ENCODE assay signal across 22 mouse cellular contexts in the genomic region with DNA sequence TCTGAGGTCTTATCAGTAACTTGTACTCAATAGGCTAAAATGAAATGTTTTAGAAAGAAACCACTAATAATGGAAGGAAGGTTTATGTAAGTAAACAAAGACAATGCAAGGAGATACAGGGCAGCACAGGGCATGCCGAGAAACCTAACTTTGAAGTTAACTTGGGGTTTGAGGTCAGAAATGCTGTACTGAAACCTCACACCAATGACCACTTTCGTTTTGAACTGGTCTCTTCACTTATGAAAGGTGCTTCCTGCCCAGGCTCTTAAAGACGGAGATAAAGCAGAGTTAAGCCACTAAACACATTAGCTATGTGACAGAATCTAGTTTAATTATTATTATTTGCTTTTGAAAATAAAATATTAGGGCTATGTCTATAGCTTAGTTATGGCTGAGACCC.
DNase-seq lines count a peak whose midpoint lies in the region; ATAC-seq and TF ChIP-seq lines count a peak whose summit lies in the region.
"Had no signal": no experiment of that assay in that cellular context is flagged by ENCODE, and none has a peak within 500 bp of the region (broad histone marks: within the 10 kb centered on the region; RNA-seq: fewer than 3 reads in every experiment).

No protein-coding gene starts in this region.

- TF ChIP-seq CTCF in CH12.LX (conservative IDR thresholded peaks at IDR 0.05 in 1 of 2, IDR thresholded peaks at IDR 0.05 in 1 of 2; ENCODE audit: low read depth in 2 of 2, low read length in 2 of 2), result no peak

- TF ChIP-seq RAD21 in CH12.LX (IDR thresholded peaks at IDR 0.05; ENCODE audit: low read depth, low read length), result no peak; the same call in 1 of the 2 replicates

- no peaks in the 10 kb centered on the region for H3K79me2 ChIP-seq in CH12.LX (replicated peaks; ENCODE audit: control insufficient read depth, extremely low read depth, insufficient read depth, poor library complexity, severe bottlenecking)

- H3K9ac ChIP-seq in hindbrain, embryonic 14.5 days, result no peak overlapping the region
- no peak overlapping the region for H3K9ac ChIP-seq in hindbrain, embryonic 11.5 days (ENCODE audit: low read depth, low read length)
- H3K9ac ChIP-seq in midbrain, embryonic 15.5 days, result no peak overlapping the region
- no peak overlapping the region for H3K9ac ChIP-seq in midbrain, embryonic 11.5 days (ENCODE audit: low read length)
- H3K9ac ChIP-seq in CH12.LX (ENCODE audit: insufficient read depth, low read depth), result peak overlapping the region; percentile 24
- H3K9ac ChIP-seq: embryonic facial prominence, embryonic 13.5 days; forebrain, embryonic 13.5 days; heart, embryonic 13.5 days; intestine, embryonic 15.5 days had no signal

- no peak overlapping the region for H3K4me2 ChIP-seq in hindbrain, embryonic 14.5 days (replicated peaks)
- H3K4me2 ChIP-seq in hindbrain, embryonic 11.5 days (replicated peaks; ENCODE audit: low read depth, low read length), result no peak overlapping the region
- H3K4me2 ChIP-seq in midbrain, embryonic 15.5 days, result no peak overlapping the region
- H3K4me2 ChIP-seq in midbrain, embryonic 11.5 days, result no peak overlapping the region
- peak overlapping the region; percentile 68 for H3K4me2 ChIP-seq in CH12.LX (ENCODE audit: insufficient read depth, low read depth, poor library complexity, severe bottlenecking)
- H3K4me2 ChIP-seq: embryonic facial prominence, embryonic 13.5 days; forebrain, embryonic 13.5 days; heart, embryonic 13.5 days; intestine, embryonic 15.5 days had no signal

- no peak; the same call in 1 of the 2 replicates for TF ChIP-seq POLR2A in CH12.LX (IDR thresholded peaks at IDR 0.05; ENCODE audit: low read depth, low read length)

- dilution Hi-C loops in CH12.LX (cut with MboI; ENCODE audit: extremely low pct_ligation_motif_present, extremely low pct_unique_long_range_greater_than_20kb, low sequenced_read_pairs), result no loop called here

- TF ChIP-seq EP300 in CH12.LX (IDR thresholded peaks at IDR 0.05; ENCODE audit: low read length), result peak; percentile 93

- in situ Hi-C loops in CH12.LX (cut with MboI; ENCODE audit: low pct_ligation_motif_present, low pct_unique_long_range_greater_than_20kb, low sequenced_read_pairs), result no loop called here

- no peak for DNase-seq in hindbrain, embryonic 14.5 days (ENCODE audit: low spot score)
- DNase-seq in hindbrain, embryonic 11.5 days (ENCODE audit: low spot score), result no peak
- DNase-seq in midbrain, embryonic 11.5 days (ENCODE audit: low spot score, missing footprints), result no peak
- peak; percentile 48 for DNase-seq in 416B (ENCODE audit: low read depth)
- peak; percentile 61 for DNase-seq in CH12.LX (ENCODE audit: extremely low read depth)
- no peak for DNase-seq in cerebellum, postnatal 25 days
- DNase-seq in embryo, embryonic 11 days, result no peak
- DNase-seq: adrenal gland, postnatal 10 days; B cell, adult 2 months; cerebellum, adult 11 months; cerebellum, adult 8-10 months; cerebellum, postnatal 14 days; gastrocnemius, postnatal 36 days; heart, adult 11 months; heart, postnatal 36 days had no signal

- H3K36me3 ChIP-seq in hindbrain, embryonic 14.5 days (replicated peaks; ENCODE audit: control insufficient read depth, insufficient read depth), result no peaks in the 10 kb centered on the region
- H3K36me3 ChIP-seq in hindbrain, embryonic 11.5 days (ENCODE audit: control insufficient read depth, insufficient read depth, low read length), result no peaks in the 10 kb centered on the region
- no peaks in the 10 kb centered on the region for H3K36me3 ChIP-seq in midbrain, embryonic 15.5 days (replicated peaks)
- no peaks in the 10 kb centered on the region for H3K36me3 ChIP-seq in midbrain, embryonic 11.5 days (ENCODE audit: control insufficient read depth, insufficient read depth, low read length)
- H3K36me3 ChIP-seq in CH12.LX (replicated peaks in 1 of 2; ENCODE audit: control insufficient read depth in 1 of 2, insufficient read depth in 1 of 2, low read length in 1 of 2), result no peaks in the 10 kb centered on the region
- H3K36me3 ChIP-seq: embryonic facial prominence, embryonic 13.5 days; heart, embryonic 13.5 days; intestine, embryonic 15.5 days had no signal

- peak overlapping the region; percentile 97 for H3K27ac ChIP-seq in hindbrain, embryonic 14.5 days
- no peak overlapping the region for H3K27ac ChIP-seq in hindbrain, embryonic 11.5 days (ENCODE audit: low read depth, low read length)
- peak overlapping the region; percentile 93 for H3K27ac ChIP-seq in midbrain, embryonic 15.5 days
- no peak overlapping the region for H3K27ac ChIP-seq in midbrain, embryonic 11.5 days (ENCODE audit: low read depth, low read length)
- H3K27ac ChIP-seq in CH12.LX (ENCODE audit: insufficient read depth, low read depth), result peak overlapping the region; percentile 73
- H3K27ac ChIP-seq: embryonic facial prominence, embryonic 13.5 days; heart, embryonic 13.5 days; hindbrain, postnatal 0 days; intestine, embryonic 15.5 days had no signal

- no peaks in the 10 kb centered on the region for H3K9me3 ChIP-seq in hindbrain, embryonic 14.5 days (ENCODE audit: control insufficient read depth, low read length)
- H3K9me3 ChIP-seq in hindbrain, embryonic 11.5 days (ENCODE audit: control insufficient read depth, low read length), result no peaks in the 10 kb centered on the region
- H3K9me3 ChIP-seq in midbrain, embryonic 15.5 days, result no peaks in the 10 kb centered on the region
- H3K9me3 ChIP-seq in midbrain, embryonic 11.5 days (ENCODE audit: control insufficient read depth, low read length), result no peaks in the 10 kb centered on the region
- H3K9me3 ChIP-seq in CH12.LX (replicated peaks; ENCODE audit: low read length), result no peaks in the 10 kb centered on the region
- H3K9me3 ChIP-seq: embryonic facial prominence, embryonic 13.5 days; forebrain, embryonic 13.5 days; heart, embryonic 13.5 days; intestine, embryonic 15.5 days had no signal

- H3K27me3 ChIP-seq in hindbrain, embryonic 14.5 days (ENCODE audit: control insufficient read depth, insufficient read depth, low read length), result no peaks in the 10 kb centered on the region
- H3K27me3 ChIP-seq in hindbrain, embryonic 11.5 days (ENCODE audit: control insufficient read depth, insufficient read depth, low read length), result peaks cover 4% of the 10 kb centered on the region
- H3K27me3 ChIP-seq in midbrain, embryonic 15.5 days (replicated peaks), result no peaks in the 10 kb centered on the region
- H3K27me3 ChIP-seq in midbrain, embryonic 11.5 days (ENCODE audit: control insufficient read depth, insufficient read depth, low read length), result no peaks in the 10 kb centered on the region; the same call in 1 of the 2 replicates
- no peaks in the 10 kb centered on the region for H3K27me3 ChIP-seq in CH12.LX (replicated peaks)
- H3K27me3 ChIP-seq: embryonic facial prominence, embryonic 13.5 days; heart, embryonic 13.5 days; intestine, embryonic 15.5 days had no signal

- H3K4me1 ChIP-seq in hindbrain, embryonic 14.5 days (replicated peaks; ENCODE audit: control insufficient read depth, insufficient read depth, low read length), result peaks cover 33% of the 10 kb centered on the region
- H3K4me1 ChIP-seq in hindbrain, embryonic 11.5 days (replicated peaks; ENCODE audit: control insufficient read depth, insufficient read depth, low read length), result no peaks in the 10 kb centered on the region
- H3K4me1 ChIP-seq in midbrain, embryonic 15.5 days, result peaks cover 28% of the 10 kb centered on the region
- H3K4me1 ChIP-seq in midbrain, embryonic 11.5 days (ENCODE audit: control insufficient read depth, insufficient read depth, low read length), result peaks cover 20% of the 10 kb centered on the region
- peaks cover 18 to 47% of the 10 kb centered on the region in 2 experiments for H3K4me1 ChIP-seq in CH12.LX (ENCODE audit: control insufficient read depth in 1 of 2, insufficient read depth in 2 of 2)
- H3K4me1 ChIP-seq: intestine, embryonic 15.5 days had no signal

- no peak overlapping the region for H3K4me3 ChIP-seq in hindbrain, embryonic 14.5 days (replicated peaks; ENCODE audit: low read length)
- H3K4me3 ChIP-seq in hindbrain, embryonic 11.5 days (ENCODE audit: low read depth, low read length), result no peak overlapping the region
- H3K4me3 ChIP-seq in midbrain, embryonic 15.5 days, result no peak overlapping the region
- no peak overlapping the region for H3K4me3 ChIP-seq in midbrain, embryonic 11.5 days (ENCODE audit: low read depth, low read length)
- no peak overlapping the region for H3K4me3 ChIP-seq in CH12.LX (replicated peaks in 1 of 3; ENCODE audit: low read depth in 2 of 3, low read length in 2 of 3, poor library complexity in 1 of 3)
- H3K4me3 ChIP-seq: embryonic facial prominence, embryonic 13.5 days; forebrain, embryonic 13.5 days; heart, embryonic 13.5 days; intestine, embryonic 15.5 days had no signal

- 88% methylated on average over 3 of the region's 3 CpGs for WGBS in hindbrain, embryonic 14.5 days
- 80% methylated on average over 3 of the region's 3 CpGs for WGBS in hindbrain, embryonic 11.5 days
- 87% methylated on average over 3 of the region's 3 CpGs for whole genome bisulfite sequencing in midbrain, embryonic 15.5 days
- WGBS in midbrain, embryonic 11.5 days, result 87% methylated on average over 3 of the region's 3 CpGs

- no peak for ATAC-seq in hindbrain, embryonic 14.5 days (ENCODE audit: low FRiP score)
- no peak for ATAC-seq in hindbrain, embryonic 11.5 days (ENCODE audit: low FRiP score)
- ATAC-seq in midbrain, embryonic 15.5 days (replicated peaks), result no peak
- ATAC-seq in midbrain, embryonic 11.5 days (ENCODE audit: low FRiP score), result no peak
- ATAC-seq: CD4-positive, CD25-positive, alpha-beta regulatory T cell, adult 4 months; forebrain, embryonic 13.5 days; hindbrain, postnatal 0 days; intestine, embryonic 15.5 days had no signal

TF ChIP-seq in CH12.LX, 34 proteins besides CTCF, POLR2A, EP300 and RAD21 (continues in another document):
- TF ChIP-seq PAX5 (IDR thresholded peaks at IDR 0.05; ENCODE audit: low read length) (no peak), ZMIZ1 (IDR thresholded peaks at IDR 0.05; ENCODE audit: low read depth, low read length) (no peak), RCOR1 (conservative IDR thresholded peaks at IDR 0.05; ENCODE audit: low read depth, low read length) (peak; percentile 93), SIN3A (IDR thresholded peaks at IDR 0.05; ENCODE audit: low read length) (peak; percentile 56; the same call in 1 of the 2 replicates), ZNF384 (IDR thresholded peaks at IDR 0.05; ENCODE audit: low read depth, low read length) (peak; percentile 34; the same call in 1 of the 2 replicates), MYC (IDR thresholded peaks at IDR 0.05; ENCODE audit: low read depth, low read length) (peak; percentile 78), ELF1 (IDR thresholded peaks at IDR 0.05; ENCODE audit: low read depth, low read length) (peak; percentile 59; the same call in 1 of the 2 replicates), CHD2 (IDR thresholded peaks at IDR 0.05; ENCODE audit: low read length) (no peak), JUND (conservative IDR thresholded peaks at IDR 0.05; ENCODE audit: low read depth, low read length) (peak; percentile 58; the same call in 1 of the 2 replicates), ZC3H11A (IDR thresholded peaks at IDR 0.05; ENCODE audit: low read depth, low read length) (no peak), TCF12 (IDR thresholded peaks at IDR 0.05; ENCODE audit: low read depth, low read length) (peak; percentile 78), IRF4 (IDR thresholded peaks at IDR 0.05; ENCODE audit: low read depth, low read length) (peak; percentile 97), MXI1 (IDR thresholded peaks at IDR 0.05; ENCODE audit: low read depth, low read length) (0 out of 2 replicates have a peak, but pooled peaks have one; percentile 62)

Comparison
In these comparisons a context has a peak if more than half of its experiments do, and no peak if none do; other contexts are left out.
1. H3K27ac ChIP-seq: peak in hindbrain, embryonic 14.5 days (single experiment), midbrain, embryonic 15.5 days (single experiment) and CH12.LX (single experiment); none in hindbrain, embryonic 11.5 days (single experiment) and midbrain, embryonic 11.5 days (single experiment).
2. DNase-seq: peak in 416B (single experiment) and CH12.LX (single experiment); none in hindbrain, embryonic 14.5 days (single experiment), hindbrain, embryonic 11.5 days (single experiment), midbrain, embryonic 11.5 days (single experiment), cerebellum, postnatal 25 days (0 of 2) and embryo, embryonic 11 days (single experiment).